Mouse (Mus musculus) limb, embryonic 13.5 days (tissue): ENCODE measurements at regions not wholly inside any gene's neighbourhood (a gene's known extent, or its start where the extent isn't known, plus 50 kb on each side); places are given as distances from the start of the nearest gene placed in this dataset.
"Not testable (repeated sequence)": the region's sequence is repeated elsewhere in the genome, so short reads cannot be mapped to it uniquely, and the experiment has no call there.

Experiments
- ATAC-seq: fragments of 200-750 bp; cut with Nextera tagmentation; 2 replicates; pipeline ENCODE4 v1.8.0; 2017; ENCODE audit warnings: low read depth, moderate number of reproducible peaks, moderate TSS enrichment; ENCODE audit not compliant: low FRiP score
- H3K27ac ChIP-seq: fragments of 300-500 bp; sonication (generic); 2 replicates; pipeline ENCODE4 v1.5.1; 2015; ENCODE audit warnings: inconsistent platforms, mild to moderate bottlenecking, moderate library complexity
- H3K27me3 ChIP-seq: fragments of 300-500 bp; sonication (generic); 2 replicates; pipeline ENCODE4 v1.6.1; 2015; ENCODE audit warnings: mild to moderate bottlenecking, inconsistent platforms
- H3K36me3 ChIP-seq: fragments of 300-500 bp; sonication (generic); 2 replicates; pipeline ENCODE4 v1.6.1; 2015; ENCODE audit warnings: inconsistent platforms, mild to moderate bottlenecking, moderate library complexity
- H3K4me1 ChIP-seq: fragments of 300-500 bp; sonication (generic); 2 replicates; pipeline ENCODE4 v1.6.1; 2015; ENCODE audit warnings: inconsistent platforms
- H3K4me2 ChIP-seq: fragments of 300-500 bp; sonication (generic); replicated peaks from 2 replicates; pipeline ENCODE4 v1.6.1; 2015; ENCODE audit warnings: inconsistent platforms, mild to moderate bottlenecking, moderate library complexity
- H3K4me3 ChIP-seq: fragments of 300-500 bp; sonication (generic); 2 replicates; pipeline ENCODE4 v1.5.1; 2015; ENCODE audit warnings: moderate library complexity, mild to moderate bottlenecking, inconsistent platforms
- H3K9ac ChIP-seq: fragments of 300-500 bp; sonication (generic); 2 replicates; pipeline ENCODE4 v1.6.1; 2015; ENCODE audit warnings: mild to moderate bottlenecking, inconsistent platforms
- H3K9me3 ChIP-seq: fragments of 300-500 bp; sonication (generic); 2 replicates; pipeline ENCODE4 v1.6.1; 2016; ENCODE audit warnings: inconsistent platforms
- WGBS: fragments of 180-500 bp; shearing (Covaris S2); methylation state at CpG from one replicate; pipeline ENCODE4 v1.1.7; 2015; 5-methylcytosine and 5-hydroxymethylcytosine counted together

DNA sequence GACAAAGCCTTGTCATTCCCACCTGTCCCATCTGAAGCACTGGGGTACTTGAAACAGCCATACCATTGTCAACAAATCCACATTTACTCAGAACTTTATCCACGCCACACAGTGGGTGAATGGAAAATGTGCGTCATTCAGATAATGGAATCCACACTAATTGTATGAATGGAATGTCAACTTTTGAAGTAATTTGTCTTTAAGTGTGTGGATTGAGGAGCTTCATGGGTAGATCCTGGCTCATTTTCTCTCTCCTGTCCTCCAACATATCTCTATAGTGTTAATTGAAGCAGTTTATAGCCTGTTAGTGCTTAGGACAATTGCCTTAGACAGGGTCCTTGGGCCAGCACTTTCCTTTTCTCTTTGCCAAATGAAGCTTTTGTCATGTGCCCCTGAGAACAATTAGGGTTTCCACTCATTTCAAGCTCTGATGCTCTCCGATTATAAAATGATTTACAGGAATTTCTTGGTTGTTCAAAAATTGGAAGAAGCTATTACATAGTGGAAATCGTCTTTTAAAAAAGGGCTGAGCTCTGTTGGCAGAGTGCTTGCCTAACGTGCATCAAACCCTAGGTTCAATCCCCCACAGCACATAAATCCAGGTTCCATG lies 140.4 kb downstream of the Snx18 start:
- no peak overlapping the region for H3K4me3 ChIP-seq
- H3K9ac ChIP-seq = no peak overlapping the region
- H3K27me3 ChIP-seq = no peaks in the 10 kb centered on the region
- no peaks in the 10 kb centered on the region for H3K36me3 ChIP-seq
- no peak overlapping the region for H3K27ac ChIP-seq
- 76% methylated on average over 5 of the region's 5 CpGs for WGBS
- no peak for ATAC-seq
- no peak overlapping the region for H3K4me2 ChIP-seq
- no peaks in the 10 kb centered on the region for H3K4me1 ChIP-seq
- no peaks in the 10 kb centered on the region for H3K9me3 ChIP-seq

DNA sequence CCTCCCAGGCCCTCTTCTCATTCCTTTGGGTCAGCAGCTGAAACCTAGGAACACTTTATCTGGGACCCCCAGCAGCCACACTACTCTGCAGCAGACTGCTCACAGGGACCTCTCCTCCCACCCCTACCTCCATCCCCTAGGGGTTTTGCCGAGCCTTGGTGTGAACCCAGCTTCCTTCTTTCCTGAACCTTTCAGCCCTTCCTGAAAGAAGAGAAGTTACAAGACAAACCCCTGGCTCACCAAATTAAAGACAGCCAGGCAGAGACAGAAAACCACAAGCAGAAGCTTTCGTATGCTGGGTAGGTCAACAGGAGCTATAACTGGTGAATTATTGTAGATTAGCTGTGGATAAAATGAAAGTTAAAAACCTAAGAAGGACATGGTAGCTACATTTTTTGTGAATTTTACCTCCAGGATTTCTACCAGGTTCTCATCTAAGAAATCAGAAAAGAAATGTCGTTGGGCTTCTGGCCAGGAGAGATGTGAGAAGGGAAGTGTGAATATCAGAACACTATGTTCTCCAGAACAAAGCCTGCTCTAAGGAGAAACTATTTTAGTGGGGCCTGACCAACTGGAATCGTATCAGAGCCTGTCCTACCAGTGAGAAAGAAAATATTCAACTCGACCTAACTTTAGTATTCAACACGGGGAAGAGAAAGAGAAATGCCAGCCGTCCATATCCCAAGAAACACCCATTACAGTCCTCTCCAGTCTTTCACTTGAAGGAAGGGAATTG lies 147.4 kb downstream of the Snx18 start:
- H3K4me1 ChIP-seq = no peaks in the 10 kb centered on the region
- H3K9ac ChIP-seq = no peak overlapping the region
- no peak overlapping the region for H3K4me2 ChIP-seq
- no peak overlapping the region for H3K4me3 ChIP-seq
- no peaks in the 10 kb centered on the region for H3K36me3 ChIP-seq
- H3K9me3 ChIP-seq = no peaks in the 10 kb centered on the region
- 73% methylated on average over 7 of the region's 7 CpGs for WGBS
- H3K27ac ChIP-seq = no peak overlapping the region
- no peaks in the 10 kb centered on the region for H3K27me3 ChIP-seq
- no peak for ATAC-seq

DNA sequence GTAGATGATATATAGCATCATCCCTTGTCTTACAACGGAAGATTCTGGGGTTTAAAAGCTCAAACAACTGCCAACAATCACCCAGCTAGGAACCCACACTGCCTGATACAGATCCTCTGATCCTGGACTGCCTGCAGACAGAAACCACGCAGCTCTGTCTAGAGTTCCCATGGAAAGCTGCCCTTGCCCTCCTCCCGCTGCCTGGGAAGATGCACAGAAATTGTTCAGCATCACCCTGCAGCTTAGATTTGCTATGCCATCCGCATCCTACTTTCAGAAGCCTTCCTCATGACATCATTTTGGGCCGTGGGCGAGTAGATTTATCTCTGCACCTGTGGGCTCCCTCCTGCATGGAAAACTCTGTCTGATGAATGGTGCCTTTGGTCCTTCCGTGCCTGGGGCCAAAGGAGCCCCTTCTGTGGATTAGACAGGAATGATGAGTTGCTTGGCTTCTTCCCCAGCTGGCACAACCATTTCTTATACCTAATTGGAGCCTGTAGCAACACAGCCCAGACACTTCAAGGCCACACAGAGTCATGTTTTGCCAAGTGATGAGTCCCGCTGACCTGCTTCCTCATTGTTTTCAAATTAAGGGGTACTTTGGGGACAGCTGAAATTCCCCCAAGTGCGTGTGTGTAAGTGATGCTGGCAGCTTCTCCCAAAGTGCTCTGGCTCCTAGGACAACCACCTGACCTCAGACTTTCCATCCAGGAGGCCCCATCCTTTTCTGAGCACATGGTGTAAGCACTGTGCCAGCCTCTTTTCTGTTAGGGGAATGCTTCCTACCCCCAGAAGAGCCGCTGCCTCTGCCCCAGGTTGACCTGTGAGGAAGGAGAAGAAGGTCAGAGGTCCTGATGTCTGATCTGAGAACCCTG lies 153.9 kb downstream of the Snx18 start:
- Histone ChIP-seq H3K9me3 (no peaks in the 10 kb centered on the region), H3K9ac (no peak overlapping the region), H3K4me1 (no peaks in the 10 kb centered on the region), H3K27me3 (no peaks in the 10 kb centered on the region), H3K4me2 (no peak overlapping the region), H3K4me3 (no peak overlapping the region), H3K27ac (no peak overlapping the region), H3K36me3 (no peaks in the 10 kb centered on the region)
- WGBS = 71% methylated on average over 10 of the region's 10 CpGs
- no peak for ATAC-seq

DNA sequence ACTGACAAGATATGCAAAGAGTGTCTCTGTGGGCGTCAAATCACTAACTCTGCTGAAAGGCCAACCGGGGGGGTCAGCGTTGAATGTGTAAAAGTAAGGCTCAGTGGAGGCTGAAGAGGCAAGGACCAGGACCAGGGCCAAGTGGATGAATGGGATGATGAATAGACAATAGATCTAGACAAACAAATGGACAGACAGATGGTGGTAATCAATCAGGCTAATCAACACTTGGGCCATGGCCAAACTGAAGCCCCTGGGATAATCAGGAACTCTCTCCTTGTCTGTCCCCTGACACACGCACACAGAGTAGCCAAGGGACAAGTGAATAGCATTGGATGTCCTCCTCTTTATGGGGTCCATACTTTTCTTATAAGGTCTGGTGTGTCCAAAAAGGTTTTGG lies 154.9 kb downstream of the Snx18 start:
- Histone ChIP-seq H3K9ac (no peak overlapping the region), H3K27ac (no peak overlapping the region), H3K36me3 (no peaks in the 10 kb centered on the region), H3K27me3 (no peaks in the 10 kb centered on the region), H3K4me2 (no peak overlapping the region), H3K9me3 (no peaks in the 10 kb centered on the region), H3K4me1 (no peaks in the 10 kb centered on the region), H3K4me3 (no peak overlapping the region)
- 76% methylated on average over 4 of the region's 4 CpGs for WGBS
- ATAC-seq = no peak

DNA sequence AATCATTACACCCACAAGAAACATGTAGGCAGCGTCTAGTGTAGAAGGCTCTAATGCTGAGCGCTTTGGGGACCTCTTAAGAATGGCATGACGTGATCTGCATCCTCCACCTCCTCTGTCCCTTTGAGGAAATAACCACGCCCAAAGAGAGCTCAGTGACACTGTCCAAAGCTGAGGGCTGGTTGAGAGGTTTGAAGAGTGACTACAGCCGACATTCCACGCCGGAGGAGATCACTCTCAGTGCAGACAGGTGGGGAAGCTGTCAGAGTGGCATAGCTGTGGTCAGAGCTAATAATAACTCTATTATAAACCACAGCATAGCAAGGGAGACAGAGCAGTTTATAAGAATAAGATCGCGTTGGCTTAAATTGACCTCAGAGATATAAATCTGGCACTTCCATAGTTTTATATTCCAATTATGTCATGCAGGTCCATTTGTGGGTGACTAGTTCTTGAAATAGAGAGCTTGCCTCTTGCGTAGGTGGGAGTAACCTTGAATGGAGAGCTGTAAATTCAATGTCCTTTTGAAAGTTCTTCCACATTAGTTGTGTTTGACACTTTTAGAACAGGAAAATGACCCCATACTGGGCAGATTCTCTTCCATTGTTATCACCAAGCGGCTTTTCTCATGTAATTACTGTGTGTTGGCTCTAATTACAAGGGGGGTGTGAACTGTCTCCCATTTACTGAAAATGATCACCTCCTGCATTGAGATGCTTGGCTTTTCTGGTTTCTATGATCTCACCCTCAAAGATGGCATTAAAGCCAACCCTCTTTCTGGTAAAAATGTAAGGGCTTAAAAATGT lies 161.7 kb downstream of the BC067074 start:
- no peak overlapping the region for H3K27ac ChIP-seq
- H3K4me1 ChIP-seq = no peaks in the 10 kb centered on the region
- no peak overlapping the region for H3K4me2 ChIP-seq
- no peaks in the 10 kb centered on the region for H3K9me3 ChIP-seq
- no peak overlapping the region for H3K9ac ChIP-seq
- no peaks in the 10 kb centered on the region for H3K27me3 ChIP-seq
- peak; percentile 48; the same call in 1 of the 2 replicates for ATAC-seq
- H3K4me3 ChIP-seq = no peak overlapping the region
- WGBS = 65% methylated on average over 11 of the region's 11 CpGs
- H3K36me3 ChIP-seq = no peaks in the 10 kb centered on the region

DNA sequence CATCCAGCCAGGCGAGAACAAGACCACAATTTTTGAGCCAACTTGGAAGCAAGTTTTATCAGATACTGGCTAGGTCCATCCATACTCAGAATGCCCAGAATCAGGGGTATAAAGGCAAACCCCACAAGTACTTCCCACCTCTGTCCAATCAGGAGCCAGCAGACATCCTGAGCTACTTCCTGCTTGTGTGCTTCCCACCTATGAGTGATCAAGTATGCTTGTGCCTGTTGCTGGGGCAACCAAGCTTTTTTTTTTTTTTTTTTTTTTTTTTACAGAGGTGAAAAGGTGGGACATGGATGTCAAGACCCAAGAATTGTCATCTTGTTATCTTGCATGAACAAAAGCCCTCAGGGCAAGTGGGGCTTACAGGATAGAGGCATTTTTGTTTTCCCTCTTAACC lies 155.4 kb downstream of the BC067074 start:
- no peak overlapping the region for H3K9ac ChIP-seq
- no peaks in the 10 kb centered on the region for H3K9me3 ChIP-seq
- H3K4me2 ChIP-seq = no peak overlapping the region
- no peaks in the 10 kb centered on the region for H3K4me1 ChIP-seq
- no peaks in the 10 kb centered on the region for H3K27me3 ChIP-seq
- 92% methylated on average over 1 of the region's 1 CpGs for WGBS
- H3K27ac ChIP-seq = no peak overlapping the region
- H3K4me3 ChIP-seq = no peak overlapping the region
- ATAC-seq = no peak
- H3K36me3 ChIP-seq = no peaks in the 10 kb centered on the region

DNA sequence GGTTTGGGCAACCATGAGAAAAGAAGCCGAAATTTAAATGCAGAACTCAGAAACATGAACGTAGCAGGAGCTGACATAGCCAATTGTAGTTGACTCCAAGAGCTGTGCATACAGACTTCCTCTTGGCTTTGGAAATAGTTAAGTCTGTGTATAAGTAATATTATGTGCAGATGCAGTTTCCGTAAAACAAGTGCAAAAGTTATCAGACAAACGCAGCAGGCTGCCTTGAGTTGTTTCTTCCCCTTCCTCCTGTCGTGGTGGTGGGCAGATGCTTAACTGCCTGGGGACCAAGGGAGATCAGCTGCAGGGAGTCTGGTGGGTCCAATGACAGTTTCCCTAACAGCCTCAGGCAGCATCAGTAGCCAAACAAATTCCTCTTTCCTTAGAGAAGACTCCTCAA lies 153.3 kb downstream of the BC067074 start:
- no peaks in the 10 kb centered on the region for H3K36me3 ChIP-seq
- no peak overlapping the region for H3K9ac ChIP-seq
- no peak for ATAC-seq
- H3K9me3 ChIP-seq = no peaks in the 10 kb centered on the region
- H3K27ac ChIP-seq = no peak overlapping the region
- H3K4me2 ChIP-seq = no peak overlapping the region
- WGBS = 73% methylated on average over 5 of the region's 5 CpGs
- no peaks in the 10 kb centered on the region for H3K4me1 ChIP-seq
- H3K27me3 ChIP-seq = no peaks in the 10 kb centered on the region
- H3K4me3 ChIP-seq = no peak overlapping the region

DNA sequence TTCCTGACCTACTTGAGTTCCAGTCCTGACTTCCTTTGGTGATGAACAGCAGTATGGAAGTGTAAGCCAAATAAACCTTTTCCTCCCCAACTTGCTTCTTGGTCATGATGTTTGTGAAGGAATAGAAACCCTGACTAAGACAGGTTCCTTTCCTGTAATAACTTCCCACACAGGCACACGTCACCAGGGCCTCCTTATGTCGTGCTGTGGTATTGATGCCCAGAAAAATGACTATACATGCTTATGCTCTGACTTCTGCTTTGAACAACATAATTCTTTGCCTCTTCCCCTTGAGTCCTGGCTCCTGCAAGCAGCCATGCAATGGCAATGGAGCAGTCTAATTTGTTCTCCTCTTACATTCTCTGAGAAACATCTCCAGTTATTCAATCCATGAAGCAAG lies 151.5 kb downstream of the BC067074 start:
- not testable (repeated sequence) for H3K36me3 ChIP-seq, H3K9me3 ChIP-seq, H3K4me3 ChIP-seq, ATAC-seq, H3K4me1 ChIP-seq, H3K27ac ChIP-seq, H3K9ac ChIP-seq, H3K27me3 ChIP-seq, H3K4me2 ChIP-seq
- WGBS = 90% methylated on average over 2 of the region's 2 CpGs

DNA sequence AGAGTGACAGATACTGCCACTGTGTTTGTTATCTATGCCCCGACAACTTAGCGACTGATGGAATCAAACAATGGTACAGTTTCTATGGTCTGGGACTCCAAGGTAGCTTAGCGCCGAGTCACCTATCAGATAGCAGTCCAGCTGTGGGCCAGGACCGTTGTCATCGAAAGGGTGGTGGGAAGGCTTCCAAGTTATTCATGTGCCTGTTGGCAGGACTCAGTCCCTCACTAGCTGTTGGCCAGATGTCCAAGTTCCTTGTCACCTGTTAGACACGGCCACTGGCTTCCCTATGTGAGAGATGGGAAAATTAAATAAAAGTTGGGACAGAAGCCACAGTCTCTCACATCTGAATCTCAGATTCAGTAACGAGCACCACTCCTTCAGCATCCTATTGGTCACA lies 150.1 kb downstream of the BC067074 start:
- ATAC-seq = no peak
- Histone ChIP-seq H3K9ac (no peak overlapping the region), H3K4me2 (no peak overlapping the region), H3K27ac (no peak overlapping the region), H3K9me3 (no peaks in the 10 kb centered on the region), H3K4me1 (no peaks in the 10 kb centered on the region), H3K27me3 (no peaks in the 10 kb centered on the region), H3K4me3 (no peak overlapping the region), H3K36me3 (no peaks in the 10 kb centered on the region)
- 90% methylated on average over 8 of the region's 8 CpGs for WGBS

DNA sequence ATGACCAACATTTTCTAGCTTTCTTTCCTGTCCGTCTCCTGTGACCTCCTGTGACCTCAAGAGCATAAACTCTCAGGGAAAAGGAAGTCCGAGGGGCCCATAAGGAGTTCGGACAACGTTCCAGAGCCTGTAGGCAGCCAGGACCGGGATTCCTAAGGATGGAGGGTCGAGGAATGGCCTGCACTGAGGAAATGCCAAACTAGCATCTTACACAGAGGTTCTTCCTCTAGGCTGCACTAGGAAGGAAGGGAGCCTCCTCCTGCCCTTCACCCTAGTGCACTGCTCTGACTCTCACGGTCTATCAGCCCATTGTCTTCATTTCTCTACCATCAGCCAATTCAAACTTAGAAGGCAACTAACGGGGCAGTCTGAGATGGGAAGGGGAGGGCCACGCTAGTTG lies 149.2 kb downstream of the BC067074 start:
- no peak for ATAC-seq
- WGBS = 59% methylated on average over 9 of the region's 9 CpGs
- H3K9ac ChIP-seq = no peak overlapping the region

DNA sequence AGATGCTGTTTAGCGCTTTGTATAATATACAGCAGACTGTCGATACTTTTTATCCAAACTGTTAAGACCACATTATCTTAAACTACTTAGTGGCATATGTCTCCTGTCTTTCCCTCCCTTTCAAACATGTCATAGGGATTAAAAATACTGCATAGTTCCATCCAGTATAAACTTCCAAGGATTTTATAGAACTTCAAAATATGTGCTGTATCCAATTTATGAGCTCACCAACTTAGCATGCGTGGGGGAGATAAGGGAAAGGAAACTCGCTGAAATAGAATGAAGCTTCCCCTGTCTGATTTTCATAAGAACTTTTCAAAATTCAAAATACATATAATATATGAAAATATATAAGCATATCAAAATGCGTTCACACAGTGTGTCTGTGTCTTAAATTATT lies 147.2 kb downstream of the BC067074 start:
- 84% methylated on average over 5 of the region's 5 CpGs for WGBS
- no peaks in the 10 kb centered on the region for H3K4me1 ChIP-seq
- no peak overlapping the region for H3K4me2 ChIP-seq
- ATAC-seq = no peak
- no peaks in the 10 kb centered on the region for H3K9me3 ChIP-seq
- H3K27ac ChIP-seq = no peak overlapping the region
- H3K36me3 ChIP-seq = no peaks in the 10 kb centered on the region
- no peak overlapping the region for H3K9ac ChIP-seq
- H3K27me3 ChIP-seq = no peaks in the 10 kb centered on the region
- H3K4me3 ChIP-seq = no peak overlapping the region

More for the DNA sequence above, 149.2 kb downstream of the BC067074 start:
- no peak overlapping the region for H3K4me3 ChIP-seq
- no peaks in the 10 kb centered on the region for H3K9me3 ChIP-seq
- no peaks in the 10 kb centered on the region for H3K36me3 ChIP-seq
- no peak overlapping the region for H3K27ac ChIP-seq
- H3K27me3 ChIP-seq = no peaks in the 10 kb centered on the region
- no peak overlapping the region for H3K4me2 ChIP-seq
- no peaks in the 10 kb centered on the region for H3K4me1 ChIP-seq

DNA sequence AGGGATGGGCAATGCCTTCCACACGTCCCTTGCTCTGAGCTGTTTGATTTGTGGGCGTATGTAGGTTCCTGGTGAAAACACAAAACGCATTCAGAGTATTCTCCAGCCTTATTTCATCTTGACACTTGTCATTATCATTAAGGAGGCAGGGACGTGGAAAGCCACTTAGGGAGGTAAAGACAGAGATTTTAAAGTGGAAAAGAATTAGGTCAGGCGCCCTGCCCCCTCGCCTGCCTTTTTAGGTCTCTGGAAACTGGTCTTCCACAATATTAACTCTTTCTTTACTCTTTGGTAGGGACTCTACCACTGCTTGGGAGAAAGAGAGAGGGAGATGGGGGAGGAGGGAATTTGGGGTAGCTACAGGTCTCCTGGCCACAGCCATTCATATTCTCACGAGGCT lies 146.6 kb downstream of the BC067074 start:
- H3K4me2 ChIP-seq = no peak overlapping the region
- H3K4me1 ChIP-seq = no peaks in the 10 kb centered on the region
- WGBS = 44% methylated on average over 7 of the region's 7 CpGs
- no peak overlapping the region for H3K27ac ChIP-seq
- ATAC-seq = no peak
- H3K9ac ChIP-seq = no peak overlapping the region
- no peaks in the 10 kb centered on the region for H3K9me3 ChIP-seq
- no peak overlapping the region for H3K4me3 ChIP-seq
- H3K27me3 ChIP-seq = no peaks in the 10 kb centered on the region
- H3K36me3 ChIP-seq = no peaks in the 10 kb centered on the region
